Mouse (Mus musculus): ENCODE measurements around the gene Sec16b. TPM values are rescaled to one million over a fixed set of nuclear protein-coding genes. Genes with fewer than 3 reads are reported as not detected.
A peak's percentile ranks its signal among the peaks of the same experiment; 100 is the strongest.

Gene Sec16b
- polyA plus RNA-seq, 1 experiment from 2014 or later = 0.79 TPM

DNA sequence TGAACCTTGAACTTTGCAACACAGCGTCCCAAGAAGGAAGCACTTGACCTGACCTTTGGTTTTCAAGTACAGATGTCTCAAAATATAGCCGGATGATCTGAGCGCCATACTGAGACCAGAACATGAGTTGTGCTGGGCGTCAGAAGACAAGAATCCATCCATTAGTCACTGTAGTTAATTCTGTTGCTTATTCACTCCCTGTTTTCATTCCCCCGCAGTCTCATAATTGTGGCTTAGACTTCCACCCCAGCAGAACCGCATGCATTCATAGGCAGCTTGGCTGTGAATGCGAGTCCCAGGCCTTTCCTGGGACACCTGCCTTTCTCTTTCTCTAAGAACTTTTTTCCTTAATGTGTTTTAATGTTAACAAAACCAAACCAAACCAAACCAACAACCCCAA lies 33.8 kb upstream of the Sec16b start:
- no peaks in the 10 kb centered on the region for H3K27me3 ChIP-seq (ENCODE audit: control insufficient read depth, insufficient read depth, low read length)
- no peak overlapping the region for H3K4me2 ChIP-seq (replicated peaks)
- no peaks in the 10 kb centered on the region for H3K9me3 ChIP-seq (ENCODE audit: control insufficient read depth, low read length)
- H3K27ac ChIP-seq = no peak overlapping the region
- no peak overlapping the region for H3K4me3 ChIP-seq (replicated peaks; ENCODE audit: low read length)
- H3K9ac ChIP-seq = no peak overlapping the region
- WGBS = 89% methylated on average over 7 of the region's 7 CpGs
- H3K4me1 ChIP-seq (replicated peaks; ENCODE audit: control insufficient read depth, insufficient read depth, low read length) = no peaks in the 10 kb centered on the region
- DNase-seq (ENCODE audit: low spot score) = no peak
- ATAC-seq (ENCODE audit: low FRiP score) = no peak
- H3K36me3 ChIP-seq (replicated peaks; ENCODE audit: control insufficient read depth, insufficient read depth) = no peaks in the 10 kb centered on the region

DNA sequence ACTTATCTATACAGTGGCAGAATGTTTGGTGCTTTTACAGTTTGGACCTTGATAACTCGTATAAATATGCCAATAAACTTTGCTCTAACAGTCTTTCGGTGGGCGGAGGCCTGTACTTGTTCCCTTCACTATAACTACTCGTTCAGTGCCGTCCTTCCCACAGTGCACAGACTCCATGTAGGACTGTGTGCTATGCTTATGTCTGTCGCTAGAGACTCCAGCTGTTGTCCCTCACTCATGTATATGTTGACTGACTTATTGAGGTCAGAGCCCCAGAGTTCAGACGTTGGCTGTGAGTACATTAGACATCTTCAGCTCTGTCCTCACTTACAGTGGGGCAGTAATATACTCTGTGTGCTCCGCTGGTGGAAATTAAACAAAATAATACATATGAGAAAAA lies 31.7 kb upstream of the Sec16b start:
- DNase-seq (ENCODE audit: low spot score) (no peak), ATAC-seq (ENCODE audit: low FRiP score) (no peak)
- 87% methylated on average over 8 of the region's 8 CpGs for WGBS
- Histone ChIP-seq H3K27me3 (ENCODE audit: control insufficient read depth, insufficient read depth, low read length) (no peaks in the 10 kb centered on the region), H3K9ac (no peak overlapping the region), H3K27ac (no peak overlapping the region), H3K4me2 (replicated peaks) (no peak overlapping the region), H3K4me1 (replicated peaks; ENCODE audit: control insufficient read depth, insufficient read depth, low read length) (no peaks in the 10 kb centered on the region), H3K4me3 (replicated peaks; ENCODE audit: low read length) (no peak overlapping the region), H3K9me3 (ENCODE audit: control insufficient read depth, low read length) (no peaks in the 10 kb centered on the region), H3K36me3 (replicated peaks; ENCODE audit: control insufficient read depth, insufficient read depth) (no peaks in the 10 kb centered on the region)

DNA sequence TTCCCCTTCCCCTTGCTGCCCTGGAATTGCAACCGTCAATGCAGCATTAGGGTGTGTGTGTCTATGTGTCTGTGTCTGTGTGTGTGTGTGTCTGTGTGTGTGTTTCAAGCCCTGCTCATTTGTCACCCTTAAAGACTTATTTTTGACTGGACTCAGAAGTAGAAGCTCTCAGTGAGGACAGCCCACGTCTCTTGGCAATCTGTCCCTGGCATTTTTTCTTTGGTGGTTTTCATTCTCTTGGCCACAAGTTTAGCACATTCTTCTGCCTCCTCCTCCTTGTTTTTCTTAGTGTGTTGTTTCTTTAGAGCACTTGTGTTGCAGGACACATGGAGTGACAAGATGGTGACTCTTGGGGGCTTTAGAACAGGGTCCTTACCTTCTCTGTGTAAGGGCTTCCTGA lies 30.3 kb upstream of the Sec16b start:
- no peak overlapping the region for H3K4me3 ChIP-seq (replicated peaks; ENCODE audit: low read length)
- ATAC-seq (ENCODE audit: low FRiP score) (no peak), DNase-seq (ENCODE audit: low spot score) (no peak)
- WGBS = 87% methylated on average over 2 of the region's 2 CpGs
- H3K9ac ChIP-seq = no peak overlapping the region
- H3K27me3 ChIP-seq (ENCODE audit: control insufficient read depth, insufficient read depth, low read length) = no peaks in the 10 kb centered on the region
- no peaks in the 10 kb centered on the region for H3K4me1 ChIP-seq (replicated peaks; ENCODE audit: control insufficient read depth, insufficient read depth, low read length)
- no peak overlapping the region for H3K4me2 ChIP-seq (replicated peaks)
- H3K27ac ChIP-seq = no peak overlapping the region
- H3K36me3 ChIP-seq (replicated peaks; ENCODE audit: control insufficient read depth, insufficient read depth) = no peaks in the 10 kb centered on the region
- no peaks in the 10 kb centered on the region for H3K9me3 ChIP-seq (ENCODE audit: control insufficient read depth, low read length)

DNA sequence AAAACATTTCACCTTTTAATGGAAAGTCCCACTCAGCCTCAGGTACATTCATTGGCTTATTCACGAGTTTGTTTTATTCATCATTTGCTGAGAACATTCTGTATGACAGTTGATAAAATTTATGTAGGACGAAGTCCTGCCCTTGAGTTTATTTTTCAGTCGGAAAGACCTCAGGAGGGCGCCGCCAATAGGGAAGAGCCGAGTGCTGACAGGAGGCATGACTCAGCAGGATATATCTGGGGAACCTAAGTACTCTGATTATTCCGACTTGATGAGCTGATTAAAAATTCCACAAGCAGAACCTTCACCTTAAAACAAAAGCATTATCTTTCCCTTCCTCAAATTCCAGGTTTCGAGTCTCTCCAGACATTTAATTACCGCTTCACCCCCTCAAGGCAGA lies 26.4 kb upstream of the Sec16b start:
- no peaks in the 10 kb centered on the region for H3K27me3 ChIP-seq (ENCODE audit: control insufficient read depth, insufficient read depth, low read length)
- no peaks in the 10 kb centered on the region for H3K36me3 ChIP-seq (replicated peaks; ENCODE audit: control insufficient read depth, insufficient read depth)
- H3K27ac ChIP-seq = no peak overlapping the region
- WGBS = 29% methylated on average over 9 of the region's 9 CpGs
- DNase-seq (ENCODE audit: low spot score) (no peak), ATAC-seq (ENCODE audit: low FRiP score) (no peak)
- H3K4me3 ChIP-seq (replicated peaks; ENCODE audit: low read length) = no peak overlapping the region
- no peak overlapping the region for H3K9ac ChIP-seq
- no peak overlapping the region for H3K4me2 ChIP-seq (replicated peaks)
- no peaks in the 10 kb centered on the region for H3K9me3 ChIP-seq (ENCODE audit: control insufficient read depth, low read length)
- no peaks in the 10 kb centered on the region for H3K4me1 ChIP-seq (replicated peaks; ENCODE audit: control insufficient read depth, insufficient read depth, low read length)

DNA sequence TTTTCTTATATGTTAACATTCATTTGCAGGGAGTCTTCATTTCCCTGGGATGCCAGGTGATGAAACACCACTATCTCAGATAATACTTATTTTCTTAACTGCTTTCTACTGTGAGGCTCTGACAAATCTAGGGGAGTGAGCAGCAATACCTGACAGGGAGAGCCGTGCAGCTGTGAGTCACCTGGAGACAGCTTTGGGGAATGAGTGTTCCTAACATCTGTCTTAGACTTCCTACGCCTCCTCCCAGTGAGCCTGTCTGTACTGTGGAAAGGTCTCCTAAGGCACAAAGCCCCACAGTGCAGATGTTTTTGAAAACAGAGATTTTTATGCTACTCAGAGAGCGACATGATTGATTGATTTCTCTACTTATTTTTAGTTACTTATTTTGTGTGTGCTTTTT lies 25.6 kb upstream of the Sec16b start:
- H3K9me3 ChIP-seq (ENCODE audit: control insufficient read depth, low read length) = no peaks in the 10 kb centered on the region
- no peak overlapping the region for H3K9ac ChIP-seq
- no peaks in the 10 kb centered on the region for H3K27me3 ChIP-seq (ENCODE audit: control insufficient read depth, insufficient read depth, low read length)
- no peak overlapping the region for H3K4me3 ChIP-seq (replicated peaks; ENCODE audit: low read length)
- H3K4me1 ChIP-seq (replicated peaks; ENCODE audit: control insufficient read depth, insufficient read depth, low read length) = no peaks in the 10 kb centered on the region
- DNase-seq (ENCODE audit: low spot score) (no peak), ATAC-seq (ENCODE audit: low FRiP score) (no peak)
- 75% methylated on average over 3 of the region's 3 CpGs for WGBS
- no peaks in the 10 kb centered on the region for H3K36me3 ChIP-seq (replicated peaks; ENCODE audit: control insufficient read depth, insufficient read depth)
- H3K27ac ChIP-seq = no peak overlapping the region
- H3K4me2 ChIP-seq (replicated peaks) = no peak overlapping the region

DNA sequence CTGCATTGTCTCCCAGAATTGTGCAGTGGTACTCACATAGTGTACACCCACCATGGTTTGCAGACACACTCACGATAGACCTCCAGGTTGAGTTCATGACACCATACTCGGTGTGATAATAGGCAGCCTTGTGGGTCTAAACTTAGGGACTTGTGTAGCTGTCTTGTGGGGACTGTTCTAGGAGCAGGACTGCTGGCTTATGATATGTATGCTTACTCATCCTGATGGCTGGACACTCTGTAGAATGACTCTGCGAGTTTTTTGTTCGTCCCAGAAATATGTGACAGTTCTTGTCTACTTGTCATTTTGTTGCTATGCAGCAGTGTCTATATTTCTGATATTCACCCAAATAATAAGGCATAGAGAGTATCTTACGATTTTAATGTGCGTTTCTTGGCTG lies 24.9 kb upstream of the Sec16b start:
- H3K4me3 ChIP-seq (replicated peaks; ENCODE audit: low read length) = no peak overlapping the region
- no peaks in the 10 kb centered on the region for H3K9me3 ChIP-seq (ENCODE audit: control insufficient read depth, low read length)
- no peaks in the 10 kb centered on the region for H3K4me1 ChIP-seq (replicated peaks; ENCODE audit: control insufficient read depth, insufficient read depth, low read length)
- ATAC-seq (ENCODE audit: low FRiP score) = no peak
- H3K36me3 ChIP-seq (replicated peaks; ENCODE audit: control insufficient read depth, insufficient read depth) = no peaks in the 10 kb centered on the region
- 94% methylated on average over 6 of the region's 6 CpGs for WGBS
- no peak overlapping the region for H3K4me2 ChIP-seq (replicated peaks)
- no peak for DNase-seq (ENCODE audit: low spot score)
- no peaks in the 10 kb centered on the region for H3K27me3 ChIP-seq (ENCODE audit: control insufficient read depth, insufficient read depth, low read length)
- no peak overlapping the region for H3K27ac ChIP-seq
- H3K9ac ChIP-seq = no peak overlapping the region

DNA sequence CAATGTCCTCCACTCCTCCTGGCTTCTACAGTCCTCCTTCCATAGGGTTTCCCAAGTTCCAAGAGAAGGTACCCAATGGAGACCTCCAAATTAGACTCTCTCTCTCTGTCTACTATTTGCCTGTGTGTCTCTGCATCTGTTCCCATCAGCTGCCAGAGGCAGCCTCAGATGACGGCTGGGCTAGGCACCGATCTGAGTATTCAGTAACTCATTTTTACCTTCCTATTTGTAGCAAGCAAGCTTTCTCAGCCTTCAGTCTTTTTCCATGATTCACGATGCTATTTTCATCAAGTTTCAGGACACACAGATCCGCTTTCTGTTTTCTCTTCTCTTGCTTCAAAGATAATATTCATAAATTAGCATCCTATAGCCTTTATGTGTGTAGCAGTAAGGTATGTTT lies 22.4 kb upstream of the Sec16b start:
- no peaks in the 10 kb centered on the region for H3K36me3 ChIP-seq (replicated peaks; ENCODE audit: control insufficient read depth, insufficient read depth)
- ATAC-seq (ENCODE audit: low FRiP score) (no peak), DNase-seq (ENCODE audit: low spot score) (no peak)
- WGBS = 90% methylated on average over 4 of the region's 4 CpGs
- no peak overlapping the region for H3K27ac ChIP-seq
- no peaks in the 10 kb centered on the region for H3K4me1 ChIP-seq (replicated peaks; ENCODE audit: control insufficient read depth, insufficient read depth, low read length)
- no peak overlapping the region for H3K4me3 ChIP-seq (replicated peaks; ENCODE audit: low read length)
- H3K9me3 ChIP-seq (ENCODE audit: control insufficient read depth, low read length) = no peaks in the 10 kb centered on the region
- H3K9ac ChIP-seq = no peak overlapping the region
- no peak overlapping the region for H3K4me2 ChIP-seq (replicated peaks)
- H3K27me3 ChIP-seq (ENCODE audit: control insufficient read depth, insufficient read depth, low read length) = no peaks in the 10 kb centered on the region

DNA sequence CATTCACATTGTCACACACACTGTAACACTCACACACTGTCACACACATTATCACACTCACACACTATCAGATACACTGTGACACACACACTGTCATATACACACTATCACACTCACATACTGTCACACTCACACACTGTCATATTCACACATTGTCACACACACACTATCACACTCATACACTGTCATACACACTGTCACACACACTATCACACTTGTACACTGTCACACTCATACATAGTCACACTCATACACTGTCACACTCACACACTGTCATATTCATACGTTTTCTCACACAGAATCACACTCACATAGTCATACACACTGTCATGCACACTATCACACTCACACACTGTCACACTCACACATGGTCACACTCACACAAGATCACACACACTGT lies 5.9 kb upstream of the Sec16b start:
- Histone ChIP-seq H3K4me1 (replicated peaks; ENCODE audit: control insufficient read depth, insufficient read depth, low read length) (no peaks in the 10 kb centered on the region), H3K4me3 (replicated peaks; ENCODE audit: low read length) (no peak overlapping the region), H3K9me3 (ENCODE audit: control insufficient read depth, low read length) (no peaks in the 10 kb centered on the region), H3K9ac (no peak overlapping the region), H3K36me3 (replicated peaks; ENCODE audit: control insufficient read depth, insufficient read depth) (no peaks in the 10 kb centered on the region), H3K4me2 (replicated peaks) (no peak overlapping the region), H3K27ac (no peak overlapping the region), H3K27me3 (ENCODE audit: control insufficient read depth, insufficient read depth, low read length) (no peaks in the 10 kb centered on the region)
- no peak for DNase-seq (ENCODE audit: low spot score)
- ATAC-seq (ENCODE audit: low FRiP score) = no peak
- 97% methylated on average over 1 of the region's 1 CpGs for WGBS

DNA sequence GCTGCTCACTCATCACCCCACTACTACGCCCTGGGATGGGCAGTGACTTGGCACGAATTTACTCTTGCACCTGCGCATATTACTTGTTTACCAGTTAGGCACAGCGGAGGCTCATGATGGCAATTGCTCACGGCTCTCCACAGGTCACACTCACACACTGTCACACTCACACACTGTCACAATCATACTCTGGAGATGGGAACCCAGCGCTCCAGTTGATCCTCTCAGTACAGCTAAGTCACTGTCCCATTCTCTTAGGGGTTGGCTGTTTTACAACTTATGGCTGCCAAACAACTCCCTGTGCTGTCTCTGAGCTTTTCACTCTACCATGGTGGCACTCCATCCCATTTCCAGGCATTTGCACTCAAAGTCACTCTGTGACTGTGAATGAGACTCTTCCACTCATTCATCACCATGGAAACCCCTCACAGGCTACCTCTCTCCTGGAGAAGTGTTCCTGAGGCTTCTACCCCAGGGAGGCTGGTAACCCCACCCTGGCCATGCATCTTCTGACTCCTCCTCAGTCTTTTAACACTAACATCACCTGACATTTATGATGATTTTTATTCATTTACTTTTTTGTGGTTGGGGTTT lies 5.1 kb upstream of the Sec16b start:
- H3K9me3 ChIP-seq (ENCODE audit: control insufficient read depth, low read length) = no peaks in the 10 kb centered on the region
- no peaks in the 10 kb centered on the region for H3K36me3 ChIP-seq (replicated peaks; ENCODE audit: control insufficient read depth, insufficient read depth)
- no peak overlapping the region for H3K27ac ChIP-seq
- WGBS = 84% methylated on average over 6 of the region's 6 CpGs
- no peak overlapping the region for H3K4me3 ChIP-seq (replicated peaks; ENCODE audit: low read length)
- DNase-seq (ENCODE audit: low spot score) (no peak), ATAC-seq (ENCODE audit: low FRiP score) (0 out of 2 replicates have a peak, but pooled peaks have one; percentile 14)
- H3K27me3 ChIP-seq (ENCODE audit: control insufficient read depth, insufficient read depth, low read length) = no peaks in the 10 kb centered on the region
- no peaks in the 10 kb centered on the region for H3K4me1 ChIP-seq (replicated peaks; ENCODE audit: control insufficient read depth, insufficient read depth, low read length)
- no peak overlapping the region for H3K9ac ChIP-seq
- no peak overlapping the region for H3K4me2 ChIP-seq (replicated peaks)

DNA sequence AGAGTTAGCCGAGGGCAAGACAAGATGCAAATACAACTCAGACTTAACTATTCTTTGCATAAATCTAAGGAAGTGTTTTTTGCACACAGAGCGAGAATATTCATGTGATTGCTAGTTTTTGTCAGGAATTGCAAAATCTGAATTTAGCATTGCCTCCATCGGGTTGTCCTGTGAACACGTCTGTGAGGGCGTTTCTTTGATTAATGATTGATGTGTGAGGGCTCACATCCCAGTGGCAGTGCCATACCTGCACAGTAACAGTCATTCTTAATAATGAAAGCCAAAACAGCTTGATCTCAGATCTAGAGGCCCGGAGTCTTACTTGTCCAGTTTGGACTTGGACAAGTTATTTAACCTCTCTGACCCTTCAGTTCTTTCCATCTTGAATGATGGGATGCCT lies 3.5 kb upstream of the Sec16b start:
- 60% methylated on average over 6 of the region's 6 CpGs for WGBS
- H3K4me1 ChIP-seq (replicated peaks; ENCODE audit: control insufficient read depth, insufficient read depth, low read length) = no peaks in the 10 kb centered on the region
- H3K9me3 ChIP-seq (ENCODE audit: control insufficient read depth, low read length) = no peaks in the 10 kb centered on the region
- no peak overlapping the region for H3K4me3 ChIP-seq (replicated peaks; ENCODE audit: low read length)
- ATAC-seq (ENCODE audit: low FRiP score) = no peak
- no peak overlapping the region for H3K27ac ChIP-seq
- H3K27me3 ChIP-seq (ENCODE audit: control insufficient read depth, insufficient read depth, low read length) = no peaks in the 10 kb centered on the region
- no peaks in the 10 kb centered on the region for H3K36me3 ChIP-seq (replicated peaks; ENCODE audit: control insufficient read depth, insufficient read depth)
- H3K4me2 ChIP-seq (replicated peaks) = no peak overlapping the region
- DNase-seq (ENCODE audit: low spot score) = no peak
- H3K9ac ChIP-seq = no peak overlapping the region
